Mouse (Mus musculus) layer of hippocampus, adult 2 months (tissue): ENCODE measurements around the gene Psmc2. TPM values are rescaled to one million over a fixed set of nuclear protein-coding genes. Genes with fewer than 3 reads are reported as not detected.
A peak's percentile ranks its signal among the peaks of the same experiment; 100 is the strongest.

Experiments used
- DNase-seq, 2 experiments: peaks; one replicate each; pipeline ENCODE4 v3.0.0; 2022; ENCODE audit warnings: low spot score in 2 of 2
- H3K27ac ChIP-seq: fragments of 200-600 bp; 2 replicates; pipeline ENCODE4 v1.8.1; 2022
- H3K4me3 ChIP-seq: fragments of 200-600 bp; 2 replicates; pipeline ENCODE4 v1.8.1; 2022; ENCODE audit warnings: mild to moderate bottlenecking
- CTCF ChIP-seq: fragments of 200-600 bp; conservative IDR thresholded peaks from 2 replicates; pipeline ENCODE4 v1.8.1; 2022; ENCODE audit warnings: antibody characterized with exemption, mild to moderate bottlenecking, moderate library complexity
- total RNA-seq, 2 experiments: library from RNA; stranded (reverse); gene quantifications; 2 replicates each; pipeline ENCODE4 v1.2.3; 2021

The Psmc2 gene
- total RNA-seq, 2 experiments from 2014 or later, result 116 to 118 TPM

DNA sequence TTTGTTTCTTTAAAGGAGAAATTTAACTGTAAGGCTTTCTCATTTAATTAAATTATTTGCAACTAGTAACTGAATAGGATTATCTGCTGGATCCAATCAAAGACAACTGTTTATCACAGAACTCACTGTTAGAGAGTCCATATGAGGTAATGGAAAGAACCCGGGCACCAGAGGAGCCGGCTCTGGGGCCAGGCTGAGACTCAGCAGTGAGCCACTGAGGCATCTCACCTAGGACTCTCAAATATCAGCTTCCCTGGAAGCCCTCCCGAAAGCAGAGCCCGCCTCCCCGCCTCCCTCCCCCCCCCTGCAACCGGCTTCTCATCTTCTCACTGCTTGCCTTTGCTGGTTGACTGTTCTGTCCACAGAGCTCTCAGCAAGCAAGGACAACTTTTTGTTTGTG, 42.6 kb downstream of the Psmc2 start:
- H3K27ac ChIP-seq, result no peak overlapping the region
- H3K4me3 ChIP-seq, result no peak overlapping the region
- TF ChIP-seq CTCF, result no peak
- DNase-seq, result no peak

DNA sequence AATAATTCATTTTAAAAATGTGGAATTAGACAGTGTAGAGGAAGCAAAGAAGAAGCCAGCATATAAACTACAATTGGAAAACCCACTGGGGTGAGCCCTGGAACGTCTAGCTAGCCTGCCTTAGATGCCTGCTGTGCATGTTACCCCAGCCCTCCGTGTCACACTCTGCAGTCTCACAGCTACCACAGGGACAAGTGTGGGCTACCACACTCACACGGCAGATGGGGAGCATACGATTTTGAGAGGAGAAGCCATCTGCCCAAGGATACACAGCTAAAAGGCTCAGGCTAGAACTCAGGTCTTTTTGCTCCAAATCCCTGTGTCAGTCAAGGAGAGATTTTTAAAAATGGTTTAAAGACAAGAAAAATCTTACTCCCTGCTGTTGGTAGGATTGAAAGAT, 43.8 kb downstream of the Psmc2 start:
- DNase-seq, result peak; percentile 65 to 72

DNA sequence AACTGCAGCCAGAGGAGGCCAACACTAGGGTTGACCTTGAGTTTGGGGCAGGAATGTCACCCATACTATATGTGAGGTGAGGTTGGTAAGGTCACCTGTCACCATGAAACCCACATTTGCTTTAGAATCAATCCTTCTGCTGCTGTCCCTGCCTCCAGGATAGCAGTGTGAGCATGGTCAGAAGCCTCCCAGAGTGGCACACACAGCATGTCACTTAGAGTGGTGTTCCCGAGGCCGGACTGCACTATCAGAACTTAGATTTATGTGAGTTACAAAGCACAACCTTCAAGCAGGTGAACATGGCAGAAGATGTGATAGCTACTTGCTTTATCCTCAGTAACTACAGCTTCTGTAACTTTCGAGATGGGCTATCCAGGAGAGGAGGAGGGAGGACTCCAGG, 46.7 kb downstream of the Psmc2 start:
- no peak for DNase-seq
- H3K27ac ChIP-seq, result no peak overlapping the region
- TF ChIP-seq CTCF, result no peak
- H3K4me3 ChIP-seq, result no peak overlapping the region

More for the DNA sequence above, 43.8 kb downstream of the Psmc2 start:
- Histone ChIP-seq H3K27ac (no peak overlapping the region), H3K4me3 (no peak overlapping the region)
- TF ChIP-seq CTCF, result no peak

DNA sequence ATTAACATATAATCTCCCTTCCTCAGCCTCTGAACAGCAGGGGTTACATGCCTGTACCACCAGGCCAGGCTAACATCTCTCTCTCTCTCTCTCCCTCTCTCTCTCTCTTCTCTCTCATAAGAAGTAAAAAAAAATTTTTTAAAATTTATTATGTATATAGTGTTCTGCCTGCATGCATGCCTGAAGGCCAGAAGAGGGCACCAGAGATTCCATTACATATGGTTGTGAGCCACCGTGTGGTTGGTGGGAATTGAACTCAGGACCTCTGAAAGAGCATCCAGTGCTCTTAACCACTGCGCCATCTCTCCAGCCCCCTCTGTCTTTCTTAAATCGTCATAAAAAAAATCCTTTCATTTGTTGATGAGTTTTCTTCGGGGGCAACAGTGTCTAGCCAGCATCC, 59.6 kb downstream of the Psmc2 start:
- no peak overlapping the region for H3K4me3 ChIP-seq
- DNase-seq, result no peak
- TF ChIP-seq CTCF, result peak; percentile 64
- no peak overlapping the region for H3K27ac ChIP-seq

DNA sequence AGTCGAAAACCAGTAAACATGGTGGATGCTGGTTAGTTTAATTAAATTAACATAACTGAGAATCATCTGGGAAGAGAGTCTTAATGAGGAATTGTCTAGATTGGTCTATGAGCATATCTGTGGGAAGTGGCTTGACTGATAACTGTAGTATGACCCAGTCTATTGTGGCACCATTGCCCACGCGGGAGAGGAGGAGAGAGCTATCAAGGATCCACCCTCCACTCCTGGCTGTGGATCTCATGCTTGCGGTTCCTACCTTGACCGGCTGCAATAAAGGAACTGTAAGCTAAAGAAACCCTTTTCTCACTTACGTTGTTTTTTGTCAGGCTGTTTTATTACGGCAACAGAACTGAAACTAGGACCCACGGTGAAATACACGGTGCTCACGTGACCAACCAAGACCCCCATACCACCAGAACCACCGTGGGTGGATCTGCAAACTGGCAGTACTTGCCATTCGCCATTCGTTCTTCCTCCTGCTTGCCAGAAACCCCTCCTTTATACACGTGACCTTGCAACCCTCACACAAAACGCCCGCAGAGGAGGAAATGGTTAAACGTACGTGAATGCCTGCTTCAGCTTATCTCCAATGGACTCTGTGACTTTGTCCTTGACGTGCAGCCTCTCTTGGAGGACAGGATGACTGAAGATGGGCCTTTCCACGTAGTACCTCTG, 61.7 kb downstream of the Psmc2 start:
- TF ChIP-seq CTCF, result no peak
- Histone ChIP-seq H3K27ac (no peak overlapping the region), H3K4me3 (no peak overlapping the region)
- no peak for DNase-seq

DNA sequence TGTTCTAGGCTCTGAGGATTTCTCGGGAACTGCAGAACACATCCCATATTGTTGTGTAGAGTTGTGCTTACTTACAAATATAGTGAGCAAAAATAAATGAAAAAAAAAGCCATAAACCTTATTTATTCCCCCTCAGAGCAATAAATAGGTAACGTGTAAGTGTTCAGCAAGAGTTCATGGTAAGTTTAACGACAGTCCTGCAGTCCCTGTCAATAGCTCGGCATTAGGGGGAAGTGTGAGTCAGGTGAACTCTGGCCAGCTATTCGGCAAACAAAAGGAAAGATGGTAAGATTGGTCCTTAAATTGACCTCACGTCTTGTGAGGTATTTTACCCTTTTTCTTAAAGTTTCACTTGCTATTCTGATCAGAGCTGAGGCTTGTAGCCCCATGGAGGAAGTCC, 62.4 kb downstream of the Psmc2 start:
- H3K4me3 ChIP-seq, result no peak overlapping the region
- no peak for DNase-seq
- no peak for TF ChIP-seq CTCF
- no peak overlapping the region for H3K27ac ChIP-seq

DNA sequence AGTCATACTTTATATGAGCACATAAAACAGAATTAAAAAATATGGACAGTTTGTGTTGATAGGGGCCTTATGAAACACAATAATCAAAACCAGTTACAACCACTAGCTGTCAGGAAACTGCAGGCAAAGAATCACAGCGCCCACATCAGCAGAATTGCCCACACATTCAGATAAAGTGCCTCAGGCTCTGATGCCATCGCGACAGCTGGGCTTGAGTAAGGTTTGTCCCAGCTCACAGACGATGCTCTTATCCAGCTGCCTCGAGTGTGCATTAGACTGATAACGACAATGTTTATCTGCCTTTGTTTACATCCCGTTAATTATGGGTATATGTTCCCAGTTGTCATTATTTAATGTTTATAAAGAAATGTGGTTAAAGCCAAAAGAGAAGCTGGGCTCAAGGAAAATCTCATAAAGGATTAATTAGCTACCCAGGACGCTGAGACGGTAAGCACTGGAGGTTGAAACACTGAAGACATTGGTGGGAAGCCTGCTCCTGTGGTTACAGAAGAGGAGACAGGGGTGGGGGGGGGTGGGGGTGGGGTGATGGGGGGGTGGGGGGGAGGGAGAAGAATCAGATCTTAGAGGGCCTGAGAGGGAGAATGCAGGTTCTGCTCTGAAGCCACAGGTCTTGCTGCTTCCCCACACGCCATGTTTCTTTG, 66.7 kb downstream of the Psmc2 start:
- peak; percentile 40 for TF ChIP-seq CTCF
- Histone ChIP-seq H3K4me3 (no peak overlapping the region), H3K27ac (no peak overlapping the region)
- DNase-seq, result peak; percentile 27 to 42

Other genes with a start within 250 kb of the Psmc2 start
- under 1 TPM; 0.23 to 0.47 TPM for gene Lrrc17, start 241.7 kb upstream of the Psmc2 start, total RNA-seq
- gene Fbxl13, start 139.6 kb upstream of the Psmc2 start, total RNA-seq, result under 1 TPM; 0.29 to 0.41 TPM
- gene Armc10, start 139.5 kb upstream of the Psmc2 start, total RNA-seq, result 10 to 100 TPM; 20.6 to 23.3 TPM
- 10 to 100 TPM; 28.4 to 34.7 TPM for gene Napepld, start 83.9 kb upstream of the Psmc2 start, total RNA-seq
- 10 to 100 TPM; 72.9 to 73.9 TPM for gene Pmpcb, start 48.1 kb upstream of the Psmc2 start, total RNA-seq
- 10 to 100 TPM; 28.0 to 34.1 TPM for gene Dnajc2, start within 50 bp of the Psmc2 start, total RNA-seq
- not detected for gene Slc26a5, start 80.3 kb downstream of the Psmc2 start, total RNA-seq